Mouse (Mus musculus) embryonic facial prominence, embryonic 15.5 days (tissue): ENCODE data around the gene Syt1. TPM values are rescaled to one million over a fixed set of nuclear protein-coding genes. Genes with fewer than 3 reads are reported as not detected.

Experiments
- ATAC-seq: fragments of 200-750 bp; cut with Nextera tagmentation; 2 replicates; pipeline ENCODE4 v1.8.0; 2017; ENCODE audit warnings: low read depth, moderate TSS enrichment; ENCODE audit not compliant: insufficient number of reproducible peaks, low FRiP score, low TSS enrichment
- H3K27ac ChIP-seq: fragments of 300-500 bp; sonication (generic); replicated peaks from 2 replicates; pipeline ENCODE4 v1.5.1; 2015; ENCODE audit warnings: mild to moderate bottlenecking, inconsistent platforms
- H3K27me3 ChIP-seq: fragments of 300-500 bp; sonication (generic); 2 replicates; pipeline ENCODE4 v1.6.1; 2015; ENCODE audit warnings: inconsistent platforms
- H3K36me3 ChIP-seq: fragments of 300-500 bp; sonication (generic); 2 replicates; pipeline ENCODE4 v1.6.1; 2015; ENCODE audit warnings: mild to moderate bottlenecking, inconsistent platforms
- H3K4me1 ChIP-seq: fragments of 300-500 bp; sonication (generic); 2 replicates; pipeline ENCODE4 v1.6.1; 2015; ENCODE audit warnings: inconsistent platforms
- H3K4me2 ChIP-seq: fragments of 300-500 bp; sonication (generic); replicated peaks from 2 replicates; pipeline ENCODE4 v1.6.1; 2015; ENCODE audit warnings: mild to moderate bottlenecking, inconsistent platforms
- H3K4me3 ChIP-seq: fragments of 300-500 bp; sonication (generic); replicated peaks from 2 replicates; pipeline ENCODE4 v1.5.1; 2015; ENCODE audit warnings: mild to moderate bottlenecking, inconsistent platforms
- H3K9ac ChIP-seq: fragments of 300-500 bp; sonication (generic); 2 replicates; pipeline ENCODE4 v1.6.1; 2015; ENCODE audit warnings: inconsistent platforms
- H3K9me3 ChIP-seq: fragments of 300-500 bp; sonication (generic); replicated peaks from 2 replicates; pipeline ENCODE4 v1.6.1; 2016; ENCODE audit warnings: inconsistent platforms
- WGBS: fragments of 180-500 bp; shearing (Covaris S2); methylation state at CpG from one replicate; pipeline ENCODE4 v1.1.7; 2015; 5-methylcytosine and 5-hydroxymethylcytosine counted together
- polyA plus RNA-seq: library from polyadenylated mRNA; unstranded; fragments of >200 nt; fragmentation: Nextera tagmentation; extraction: Ambion mirVana; gene quantifications from 2 replicates; pipeline ENCODE4 v1.2.1, GENCODE M21; 2015

Gene Syt1
- polyA plus RNA-seq, 1 experiment from 2014 or later: 4.3 TPM

GRCm38 (mm10) chr10:108643915-108644314, 366.9 kb downstream of the Syt1 start:
- Histone ChIP-seq H3K27ac (no peak overlapping the region), H3K4me1 (no peaks in the 10 kb centered on the region), H3K4me2 (no peak overlapping the region), H3K9ac (no peak overlapping the region), H3K4me3 (no peak overlapping the region), H3K27me3 (no peaks in the 10 kb centered on the region), H3K36me3 (no peaks in the 10 kb centered on the region), H3K9me3 (no peaks in the 10 kb centered on the region)
- WGBS: 69% methylated on average over 5 of the region's 5 CpGs
- no peak for ATAC-seq

DNA sequence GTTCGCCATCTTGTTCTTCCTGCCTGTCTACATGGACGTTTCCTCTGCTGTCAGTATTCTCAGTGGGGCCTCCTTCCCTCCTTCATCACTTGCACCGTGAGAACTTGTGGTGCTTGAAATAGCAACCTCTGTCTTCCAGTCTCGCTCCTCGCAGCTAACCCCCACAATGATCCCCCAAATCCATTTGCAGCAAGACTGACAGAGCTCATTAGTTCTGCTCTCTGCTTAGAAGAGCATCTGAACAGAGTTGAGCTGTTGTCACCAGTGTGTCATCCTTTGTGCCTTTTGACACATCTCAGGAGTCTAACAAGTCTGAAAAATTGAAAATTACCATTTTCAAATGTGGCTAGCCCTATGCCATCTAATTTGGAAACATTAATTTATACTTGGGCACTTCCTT, 372.7 kb downstream of the Syt1 start:
- H3K9ac ChIP-seq: no peak overlapping the region
- H3K27me3 ChIP-seq: no peaks in the 10 kb centered on the region
- H3K27ac ChIP-seq: no peak overlapping the region
- H3K4me1 ChIP-seq: no peaks in the 10 kb centered on the region
- H3K9me3 ChIP-seq: no peaks in the 10 kb centered on the region
- no peak for ATAC-seq
- H3K36me3 ChIP-seq: no peaks in the 10 kb centered on the region
- WGBS: 47% methylated on average over 5 of the region's 5 CpGs
- H3K4me3 ChIP-seq: no peak overlapping the region
- no peak overlapping the region for H3K4me2 ChIP-seq

DNA sequence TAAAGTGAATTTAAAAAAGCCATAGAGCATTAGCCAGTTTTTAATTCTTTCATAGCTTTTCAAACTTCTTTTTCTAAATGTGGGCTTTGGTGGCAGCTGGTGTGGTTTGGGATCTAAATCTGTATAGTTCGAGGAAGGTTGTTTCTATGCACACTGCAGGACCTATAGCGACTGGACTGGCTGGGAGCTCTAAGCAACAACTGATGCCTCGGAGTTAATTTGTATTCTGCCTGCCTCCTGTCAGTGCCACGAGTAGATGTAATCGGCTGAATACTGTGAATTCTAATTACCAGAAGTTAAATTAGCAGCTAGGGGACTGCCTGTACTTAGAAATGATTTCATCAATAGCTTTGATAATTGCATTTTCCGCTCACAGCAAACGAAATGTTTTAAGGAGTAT, 374.7 kb downstream of the Syt1 start:
- no peaks in the 10 kb centered on the region for H3K4me1 ChIP-seq
- no peaks in the 10 kb centered on the region for H3K36me3 ChIP-seq
- no peak overlapping the region for H3K4me3 ChIP-seq
- no peak overlapping the region for H3K9ac ChIP-seq
- H3K27ac ChIP-seq: no peak overlapping the region
- WGBS: 69% methylated on average over 7 of the region's 7 CpGs
- ATAC-seq: no peak
- H3K27me3 ChIP-seq: no peaks in the 10 kb centered on the region
- no peaks in the 10 kb centered on the region for H3K9me3 ChIP-seq
- no peak overlapping the region for H3K4me2 ChIP-seq

GRCm38 (mm10) chr10:108635616-108636015, 375.2 kb downstream of the Syt1 start:
- Histone ChIP-seq H3K4me2 (no peak overlapping the region), H3K4me3 (no peak overlapping the region), H3K4me1 (no peaks in the 10 kb centered on the region), H3K27ac (no peak overlapping the region), H3K9ac (no peak overlapping the region), H3K9me3 (no peaks in the 10 kb centered on the region), H3K36me3 (no peaks in the 10 kb centered on the region), H3K27me3 (no peaks in the 10 kb centered on the region)
- ATAC-seq: no peak
- WGBS: 78% methylated on average over 4 of the region's 4 CpGs

- no peak overlapping the region for H3K4me3 ChIP-seq
- H3K4me1 ChIP-seq: no peaks in the 10 kb centered on the region
- H3K9ac ChIP-seq: no peak overlapping the region
- H3K27me3 ChIP-seq: no peaks in the 10 kb centered on the region
- H3K4me2 ChIP-seq: no peak overlapping the region
- WGBS: 64% methylated on average over 8 of the region's 8 CpGs
- no peaks in the 10 kb centered on the region for H3K9me3 ChIP-seq
- no peak for ATAC-seq
- no peak overlapping the region for H3K27ac ChIP-seq
- H3K36me3 ChIP-seq: no peaks in the 10 kb centered on the region
Observed at GRCm38 (mm10) chr10:108630841-108631240, 379.9 kb downstream of the Syt1 start.

DNA sequence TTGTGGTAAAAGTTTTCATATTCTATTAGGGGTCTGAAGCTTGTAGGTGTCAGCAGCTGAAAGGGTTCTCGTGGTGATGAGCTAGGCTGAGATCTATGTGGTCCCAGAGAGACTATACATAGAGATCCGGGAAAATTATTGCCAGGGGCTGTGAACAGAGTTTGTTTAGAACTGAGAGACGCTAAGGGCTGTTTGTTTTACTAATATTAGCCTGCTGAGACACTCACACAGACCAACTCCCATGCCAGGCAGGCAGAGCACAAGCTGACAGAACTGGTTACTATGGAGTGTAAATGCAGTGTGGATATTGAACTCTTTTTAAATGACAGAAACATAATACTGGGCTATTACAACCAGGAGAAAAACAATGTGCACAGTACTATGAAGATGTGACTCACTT, 384.4 kb downstream of the Syt1 start:
- no peaks in the 10 kb centered on the region for H3K27me3 ChIP-seq
- WGBS: 33% methylated on average over 3 of the region's 3 CpGs
- no peak for ATAC-seq
- H3K36me3 ChIP-seq: no peaks in the 10 kb centered on the region
- H3K4me3 ChIP-seq: no peak overlapping the region
- H3K4me2 ChIP-seq: no peak overlapping the region
- no peaks in the 10 kb centered on the region for H3K4me1 ChIP-seq
- no peaks in the 10 kb centered on the region for H3K9me3 ChIP-seq
- no peak overlapping the region for H3K27ac ChIP-seq
- no peak overlapping the region for H3K9ac ChIP-seq

GRCm38 (mm10) chr10:108623002-108623401, 387.8 kb downstream of the Syt1 start:
- no peak for ATAC-seq
- Histone ChIP-seq H3K4me2 (no peak overlapping the region), H3K27me3 (no peaks in the 10 kb centered on the region), H3K9ac (no peak overlapping the region), H3K27ac (no peak overlapping the region), H3K4me1 (no peaks in the 10 kb centered on the region), H3K36me3 (no peaks in the 10 kb centered on the region), H3K9me3 (no peaks in the 10 kb centered on the region), H3K4me3 (no peak overlapping the region)
- 63% methylated on average over 4 of the region's 4 CpGs for WGBS

- H3K27me3 ChIP-seq: no peaks in the 10 kb centered on the region
- no peak overlapping the region for H3K4me3 ChIP-seq
- H3K4me2 ChIP-seq: no peak overlapping the region
- no peak for ATAC-seq
- H3K4me1 ChIP-seq: no peaks in the 10 kb centered on the region
- H3K9me3 ChIP-seq: no peaks in the 10 kb centered on the region
- H3K27ac ChIP-seq: no peak overlapping the region
- H3K9ac ChIP-seq: no peak overlapping the region
- H3K36me3 ChIP-seq: no peaks in the 10 kb centered on the region
- WGBS: 85% methylated on average over 5 of the region's 5 CpGs
Observed at GRCm38 (mm10) chr10:108619861-108620260, 390.9 kb downstream of the Syt1 start.

GRCm38 (mm10) chr10:108619217-108619616, 391.6 kb downstream of the Syt1 start:
- Histone ChIP-seq H3K27me3 (no peaks in the 10 kb centered on the region), H3K4me2 (no peak overlapping the region), H3K4me3 (no peak overlapping the region), H3K36me3 (no peaks in the 10 kb centered on the region), H3K4me1 (no peaks in the 10 kb centered on the region), H3K9ac (no peak overlapping the region), H3K27ac (no peak overlapping the region), H3K9me3 (no peaks in the 10 kb centered on the region)
- WGBS: 82% methylated on average over 5 of the region's 5 CpGs
- ATAC-seq: no peak

GRCm38 (mm10) chr10:108610057-108610644, 400.6 kb downstream of the Syt1 start:
- Histone ChIP-seq H3K27me3 (no peaks in the 10 kb centered on the region), H3K4me3 (no peak overlapping the region), H3K9ac (no peak overlapping the region), H3K9me3 (no peaks in the 10 kb centered on the region), H3K4me1 (no peaks in the 10 kb centered on the region), H3K4me2 (no peak overlapping the region), H3K36me3 (no peaks in the 10 kb centered on the region), H3K27ac (no peak overlapping the region)
- 71% methylated on average over 14 of the region's 14 CpGs for WGBS
- ATAC-seq: no peak

- WGBS: 91% methylated on average over 8 of the region's 8 CpGs
- no peak overlapping the region for H3K4me3 ChIP-seq
Observed at GRCm38 (mm10) chr10:108601672-108602412, 408.9 kb downstream of the Syt1 start.

GRCm38 (mm10) chr10:108600693-108601092, 410.1 kb downstream of the Syt1 start:
- Histone ChIP-seq H3K27me3 (no peaks in the 10 kb centered on the region), H3K4me2 (no peak overlapping the region), H3K36me3 (no peaks in the 10 kb centered on the region), H3K4me3 (no peak overlapping the region), H3K9ac (no peak overlapping the region), H3K4me1 (no peaks in the 10 kb centered on the region), H3K27ac (no peak overlapping the region), H3K9me3 (no peaks in the 10 kb centered on the region)
- no peak for ATAC-seq
- 77% methylated on average over 9 of the region's 9 CpGs for WGBS

More at GRCm38 (mm10) chr10:108601672-108602412, 408.9 kb downstream of the Syt1 start:
- H3K4me2 ChIP-seq: no peak overlapping the region
- H3K9ac ChIP-seq: no peak overlapping the region
- no peak for ATAC-seq
- H3K36me3 ChIP-seq: no peaks in the 10 kb centered on the region
- H3K4me1 ChIP-seq: no peaks in the 10 kb centered on the region
- no peak overlapping the region for H3K27ac ChIP-seq
- H3K27me3 ChIP-seq: no peaks in the 10 kb centered on the region
- no peaks in the 10 kb centered on the region for H3K9me3 ChIP-seq
